Mouse (Mus musculus) hindbrain, embryonic 15.5 days (tissue): ENCODE measurements around the gene Baz2a. TPM values are rescaled to one million over a fixed set of nuclear protein-coding genes. Genes with fewer than 3 reads are reported as not detected.
"Not testable (repeated sequence)": the region's sequence is repeated elsewhere in the genome, so short reads cannot be mapped to it uniquely, and the experiment has no call there.

Experiments
- ATAC-seq: fragments of 200-750 bp; cut with Nextera tagmentation; 2 replicates; pipeline ENCODE4 v1.8.0; 2017; ENCODE audit warnings: low read depth, moderate number of reproducible peaks, moderate TSS enrichment; ENCODE audit not compliant: low FRiP score
- H3K27ac ChIP-seq: fragments of 300-500 bp; sonication (generic); replicated peaks from 2 replicates; pipeline ENCODE4 v1.5.1; 2015; ENCODE audit warnings: mild to moderate bottlenecking, inconsistent platforms
- H3K27me3 ChIP-seq: fragments of 300-500 bp; sonication (generic); 2 replicates; pipeline ENCODE4 v1.6.1; 2015; ENCODE audit warnings: control low read depth, inconsistent platforms
- H3K36me3 ChIP-seq: fragments of 300-500 bp; sonication (generic); 2 replicates; pipeline ENCODE4 v1.6.1; 2015; ENCODE audit warnings: control low read depth, inconsistent platforms
- H3K4me1 ChIP-seq: fragments of 300-500 bp; sonication (generic); replicated peaks from 2 replicates; pipeline ENCODE4 v1.6.1; 2015; ENCODE audit warnings: control low read depth, inconsistent platforms
- H3K4me2 ChIP-seq: fragments of 300-500 bp; sonication (generic); 2 replicates; pipeline ENCODE4 v1.6.1; 2015; ENCODE audit warnings: moderate library complexity, mild to moderate bottlenecking, inconsistent platforms
- H3K4me3 ChIP-seq: fragments of 300-500 bp; sonication (generic); 2 replicates; pipeline ENCODE4 v1.5.1; 2015; ENCODE audit warnings: mild to moderate bottlenecking, inconsistent platforms
- H3K9ac ChIP-seq: fragments of 300-500 bp; sonication (generic); 2 replicates; pipeline ENCODE4 v1.6.1; 2015; ENCODE audit warnings: inconsistent platforms
- H3K9me3 ChIP-seq: fragments of 300-500 bp; sonication (generic); 2 replicates; pipeline ENCODE4 v1.6.1; 2016; ENCODE audit warnings: control low read depth, inconsistent platforms
- WGBS: fragments of 180-500 bp; shearing (Covaris S2); methylation state at CpG from one replicate; pipeline ENCODE4 v1.1.7; 2015; 5-methylcytosine and 5-hydroxymethylcytosine counted together
- polyA plus RNA-seq: library from polyadenylated mRNA; unstranded; fragments of >200 nt; fragmentation: Nextera tagmentation; extraction: Ambion mirVana; gene quantifications from 2 replicates; pipeline ENCODE4 v1.2.1, GENCODE M21; 2015

Gene Baz2a
- polyA plus RNA-seq, 1 experiment from 2014 or later = 8.3 TPM

DNA sequence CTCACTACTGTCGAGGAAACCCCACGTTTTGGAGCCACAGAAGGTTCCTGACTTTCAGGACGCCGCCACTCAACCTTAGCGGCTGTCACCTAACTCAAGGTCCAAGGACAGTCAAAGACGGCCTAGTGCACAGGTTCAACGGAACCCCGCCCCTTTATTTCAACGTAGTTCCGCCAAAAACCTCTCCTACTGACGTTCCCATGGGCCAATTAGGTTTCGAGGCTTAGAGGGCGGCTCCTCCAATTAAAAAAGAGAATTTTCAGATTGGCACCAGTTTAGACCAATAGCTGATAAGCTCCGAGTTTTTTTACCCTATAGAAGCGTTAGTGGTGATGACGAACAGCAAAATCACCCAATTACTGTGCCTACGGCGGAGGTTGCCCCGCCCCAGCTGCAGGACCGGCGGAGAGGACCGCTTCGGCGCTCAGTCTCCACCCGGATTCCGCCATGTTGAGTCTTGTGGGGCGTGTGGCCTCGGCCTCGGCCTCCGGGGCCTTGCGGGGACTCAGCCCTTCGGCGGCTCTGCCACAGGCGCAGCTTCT is 8.4 kb upstream of the Baz2a start, which contains the start of gene Atp5b:
Gene Atp5b, plus strand, starts transcription at position 394 of the 542 bp plus-strand sequence.
- H3K4me2 ChIP-seq = peak within 1 kb of the TSS; percentile 78

DNA sequence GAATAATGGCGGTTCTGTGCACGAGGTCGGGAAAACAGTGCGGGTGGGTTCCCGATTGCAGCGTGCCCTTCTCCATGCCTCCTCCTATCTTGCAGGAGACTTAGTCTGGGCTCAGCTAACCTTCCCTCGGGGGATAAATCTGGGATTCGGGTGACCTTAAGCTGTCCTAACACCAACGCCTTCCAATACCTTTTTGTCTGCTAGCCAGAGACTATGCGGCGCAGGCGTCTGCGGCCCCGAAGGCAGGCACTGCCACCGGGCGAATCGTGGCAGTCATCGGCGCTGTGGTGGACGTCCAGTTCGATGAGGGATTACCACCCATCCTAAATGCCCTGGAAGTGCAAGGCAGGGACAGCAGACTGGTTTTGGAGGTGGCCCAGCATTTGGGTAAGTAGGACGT is 7.7 kb upstream of the Baz2a start:
- ATAC-seq = no peak
- Histone ChIP-seq H3K27ac (peak overlapping the region; percentile 94), H3K4me3 (peak overlapping the region; percentile 75), H3K9me3 (no peaks in the 10 kb centered on the region), H3K36me3 (peaks cover 39% of the 10 kb centered on the region), H3K9ac (peak overlapping the region; percentile 95), H3K27me3 (no peaks in the 10 kb centered on the region), H3K4me1 (peaks cover 27% of the 10 kb centered on the region), H3K4me2 (peak overlapping the region; percentile 78)
- WGBS = under 1% methylated on average over 22 of the region's 22 CpGs

More for the DNA sequence above, 8.4 kb upstream of the Baz2a start, which contains the start of gene Atp5b:
- Histone ChIP-seq H3K9me3 (no peaks in the 10 kb centered on the region), H3K9ac (peak within 1 kb of the TSS; percentile 95), H3K27ac (peak within 1 kb of the TSS; percentile 94), H3K36me3 (peaks cover 33% of the 10 kb centered on the region), H3K4me3 (peak within 1 kb of the TSS; percentile 75), H3K27me3 (no peaks in the 10 kb centered on the region), H3K4me1 (peaks cover 27% of the 10 kb centered on the region)
- WGBS = under 1% methylated on average over 34 of the region's 34 CpGs
- ATAC-seq = peak; percentile 99

DNA sequence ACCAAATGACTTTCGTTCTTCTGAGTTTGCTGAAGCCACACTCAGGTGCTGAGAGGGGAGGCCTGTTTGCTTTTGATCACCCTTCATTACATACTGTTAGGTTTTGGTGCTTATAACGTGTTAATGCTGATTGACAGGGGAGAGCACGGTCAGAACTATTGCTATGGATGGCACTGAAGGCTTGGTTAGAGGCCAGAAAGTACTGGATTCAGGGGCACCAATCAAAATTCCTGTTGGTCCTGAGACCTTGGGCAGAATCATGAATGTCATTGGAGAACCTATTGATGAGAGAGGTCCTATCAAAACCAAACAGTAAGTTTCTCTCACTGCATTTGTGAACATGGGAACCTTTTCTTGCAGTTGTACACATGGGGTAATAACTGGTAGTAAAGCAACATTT is 7.2 kb upstream of the Baz2a start:
- H3K27ac ChIP-seq = peak overlapping the region; percentile 94; the same call in 1 of the 2 replicates
- 5% methylated on average over 3 of the region's 3 CpGs for WGBS
- peak overlapping the region; percentile 95 for H3K9ac ChIP-seq
- H3K4me2 ChIP-seq = peak overlapping the region; percentile 78
- ATAC-seq = no peak
- H3K4me1 ChIP-seq = peaks cover 27% of the 10 kb centered on the region
- no peaks in the 10 kb centered on the region for H3K9me3 ChIP-seq
- H3K4me3 ChIP-seq = peak overlapping the region; percentile 75
- H3K27me3 ChIP-seq = no peaks in the 10 kb centered on the region
- peaks cover 44% of the 10 kb centered on the region for H3K36me3 ChIP-seq

DNA sequence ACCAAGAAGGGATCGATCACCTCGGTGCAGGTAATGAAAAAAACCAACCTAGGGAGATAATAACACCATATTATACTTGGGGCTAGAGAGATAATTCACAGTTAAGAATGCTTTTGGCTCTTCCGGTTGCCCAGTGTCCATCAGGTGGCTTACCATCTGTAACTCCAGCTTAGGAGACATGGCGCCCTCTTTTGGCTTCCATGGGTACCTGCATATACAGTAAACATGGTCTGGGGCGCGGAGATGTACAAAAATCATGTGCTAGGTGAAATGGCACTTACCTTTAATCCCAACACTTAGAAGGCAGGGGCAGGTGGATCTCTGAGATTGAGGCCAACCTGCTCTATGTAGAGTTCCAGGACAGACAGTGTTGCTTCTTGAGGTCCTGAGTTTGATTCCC is 5.0 kb upstream of the Baz2a start:
- no peak overlapping the region for H3K27ac ChIP-seq
- no peaks in the 10 kb centered on the region for H3K27me3 ChIP-seq
- peaks cover 61% of the 10 kb centered on the region for H3K36me3 ChIP-seq
- WGBS = 83% methylated on average over 6 of the region's 6 CpGs
- H3K9me3 ChIP-seq = no peaks in the 10 kb centered on the region
- H3K4me1 ChIP-seq = peaks cover 35% of the 10 kb centered on the region
- no peak overlapping the region for H3K9ac ChIP-seq
- ATAC-seq = no peak
- H3K4me3 ChIP-seq = no peak overlapping the region
- no peak overlapping the region for H3K4me2 ChIP-seq

DNA sequence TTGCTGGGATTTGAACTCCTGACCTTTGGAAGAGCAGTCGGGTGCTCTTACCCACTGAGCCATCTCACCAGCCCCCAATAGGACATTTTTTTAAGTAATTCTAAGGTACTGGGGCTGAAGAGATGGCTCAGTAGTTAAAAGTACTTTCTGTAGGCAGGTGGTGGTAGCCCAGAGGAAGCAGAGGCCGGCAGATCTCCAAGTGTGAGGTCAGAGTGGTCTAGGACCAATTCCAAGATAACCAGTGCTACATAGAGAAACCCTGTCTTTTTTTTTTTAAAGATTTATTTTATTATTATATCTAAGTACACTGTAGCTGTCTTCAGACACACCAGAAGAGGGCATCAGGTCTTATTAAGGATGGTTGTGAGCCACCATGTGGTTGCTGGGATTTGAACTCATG is 4.2 kb upstream of the Baz2a start:
- H3K4me1 ChIP-seq = peaks cover 38% of the 10 kb centered on the region
- H3K9ac ChIP-seq, H3K27me3 ChIP-seq, H3K4me2 ChIP-seq, ATAC-seq, H3K9me3 ChIP-seq, H3K27ac ChIP-seq, H3K4me3 ChIP-seq: not testable (repeated sequence)
- peaks cover 61% of the 10 kb centered on the region for H3K36me3 ChIP-seq
- 92% methylated on average over 2 of the region's 2 CpGs for WGBS

DNA sequence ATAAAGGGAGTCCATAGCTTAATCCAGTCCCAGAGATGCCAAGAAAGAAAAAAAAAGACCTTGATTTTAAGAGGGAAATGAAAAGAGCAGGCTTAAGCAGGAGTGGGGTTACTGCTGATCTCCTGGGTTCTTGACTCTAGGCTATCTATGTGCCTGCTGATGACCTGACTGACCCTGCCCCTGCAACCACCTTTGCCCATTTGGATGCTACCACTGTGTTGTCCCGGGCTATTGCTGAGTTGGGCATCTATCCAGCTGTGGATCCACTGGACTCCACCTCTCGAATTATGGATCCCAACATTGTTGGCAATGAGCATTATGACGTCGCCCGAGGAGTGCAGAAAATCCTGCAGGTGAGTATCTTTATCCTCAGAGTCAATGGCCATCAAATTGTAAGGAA is 3.2 kb upstream of the Baz2a start:
- H3K4me1 ChIP-seq = peaks cover 39% of the 10 kb centered on the region
- no peak overlapping the region for H3K9ac ChIP-seq
- H3K9me3 ChIP-seq = no peaks in the 10 kb centered on the region
- ATAC-seq = no peak
- H3K27me3 ChIP-seq = no peaks in the 10 kb centered on the region
- no peak overlapping the region for H3K4me2 ChIP-seq
- H3K27ac ChIP-seq = no peak overlapping the region
- no peak overlapping the region for H3K4me3 ChIP-seq
- H3K36me3 ChIP-seq = peaks cover 61% of the 10 kb centered on the region
- WGBS = 94% methylated on average over 5 of the region's 5 CpGs

DNA sequence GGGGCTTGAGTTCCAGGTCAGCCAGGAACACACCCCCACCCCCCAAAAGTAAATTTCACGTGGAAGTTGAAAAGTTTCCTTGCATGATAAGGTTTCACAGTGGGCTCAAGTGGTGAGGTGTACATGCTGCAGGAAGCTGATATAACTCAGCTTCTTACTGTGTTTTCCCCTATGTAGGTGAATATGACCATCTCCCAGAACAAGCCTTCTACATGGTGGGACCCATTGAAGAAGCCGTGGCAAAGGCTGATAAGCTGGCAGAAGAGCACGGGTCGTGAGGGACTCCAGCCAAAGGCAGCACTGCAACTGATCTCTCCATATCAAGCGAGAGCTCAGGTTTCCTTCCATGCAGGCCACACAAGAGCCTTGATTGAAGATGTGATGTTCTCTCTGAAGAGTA is 1.5 kb upstream of the Baz2a start:
- Histone ChIP-seq H3K4me3 (no peak overlapping the region), H3K36me3 (peaks cover 59% of the 10 kb centered on the region), H3K9ac (no peak overlapping the region), H3K27ac (no peak overlapping the region), H3K4me2 (no peak overlapping the region), H3K27me3 (no peaks in the 10 kb centered on the region), H3K4me1 (peaks cover 49% of the 10 kb centered on the region), H3K9me3 (no peaks in the 10 kb centered on the region)
- 76% methylated on average over 5 of the region's 5 CpGs for WGBS
- no peak for ATAC-seq

DNA sequence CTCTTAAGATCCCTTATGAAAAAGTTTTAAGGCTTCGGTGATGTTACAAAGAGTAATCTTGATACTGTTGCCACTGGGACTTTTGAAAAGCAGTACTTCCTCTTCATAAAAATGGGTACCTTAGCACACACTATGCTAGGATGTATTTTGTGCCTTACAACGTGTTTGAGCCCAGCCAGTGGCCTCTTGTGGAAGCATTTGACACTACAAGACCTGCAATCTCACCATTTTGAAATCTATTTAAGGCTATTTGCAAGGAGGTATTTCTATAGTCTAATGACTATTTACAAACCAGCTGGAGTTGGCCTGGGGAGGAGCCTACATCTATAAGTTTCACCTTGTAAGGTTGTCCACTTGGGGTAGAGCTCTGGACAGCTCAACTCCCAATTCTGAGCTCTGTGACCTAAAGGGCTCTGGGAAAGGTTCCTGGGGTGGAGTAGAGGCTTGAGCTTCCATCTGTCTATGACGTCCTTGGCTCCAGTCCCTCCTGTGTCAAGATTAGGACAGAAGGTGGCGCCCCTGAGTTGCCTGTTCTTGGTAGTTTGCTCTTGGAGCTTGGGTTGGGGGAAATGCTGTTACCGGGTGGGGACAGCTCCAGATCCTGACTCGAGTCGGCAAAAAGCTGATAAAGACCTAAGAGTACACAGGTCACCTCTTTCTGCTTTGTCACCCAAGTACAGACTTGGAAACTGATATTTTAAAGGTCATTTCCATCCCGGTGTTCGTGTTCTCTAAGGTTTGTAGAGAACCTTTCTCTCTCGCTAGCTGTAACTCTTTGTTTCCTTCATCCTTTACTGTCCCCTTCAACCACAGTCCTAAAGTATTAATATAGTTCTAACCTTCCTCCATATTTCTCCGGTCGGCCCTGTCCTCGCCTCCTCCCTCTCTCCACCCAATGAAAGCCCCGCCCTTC is 470 bp upstream of the Baz2a start:
- Histone ChIP-seq H3K36me3 (peaks cover 49% of the 10 kb centered on the region), H3K27me3 (no peaks in the 10 kb centered on the region), H3K4me2 (peak overlapping the region; percentile 91), H3K9ac (peak overlapping the region; percentile 84), H3K9me3 (no peaks in the 10 kb centered on the region), H3K4me3 (peak overlapping the region; percentile 82), H3K27ac (peak overlapping the region; percentile 86), H3K4me1 (peaks cover 43% of the 10 kb centered on the region)
- peak; percentile 24 for ATAC-seq
- WGBS = 8% methylated on average over 14 of the region's 14 CpGs

DNA sequence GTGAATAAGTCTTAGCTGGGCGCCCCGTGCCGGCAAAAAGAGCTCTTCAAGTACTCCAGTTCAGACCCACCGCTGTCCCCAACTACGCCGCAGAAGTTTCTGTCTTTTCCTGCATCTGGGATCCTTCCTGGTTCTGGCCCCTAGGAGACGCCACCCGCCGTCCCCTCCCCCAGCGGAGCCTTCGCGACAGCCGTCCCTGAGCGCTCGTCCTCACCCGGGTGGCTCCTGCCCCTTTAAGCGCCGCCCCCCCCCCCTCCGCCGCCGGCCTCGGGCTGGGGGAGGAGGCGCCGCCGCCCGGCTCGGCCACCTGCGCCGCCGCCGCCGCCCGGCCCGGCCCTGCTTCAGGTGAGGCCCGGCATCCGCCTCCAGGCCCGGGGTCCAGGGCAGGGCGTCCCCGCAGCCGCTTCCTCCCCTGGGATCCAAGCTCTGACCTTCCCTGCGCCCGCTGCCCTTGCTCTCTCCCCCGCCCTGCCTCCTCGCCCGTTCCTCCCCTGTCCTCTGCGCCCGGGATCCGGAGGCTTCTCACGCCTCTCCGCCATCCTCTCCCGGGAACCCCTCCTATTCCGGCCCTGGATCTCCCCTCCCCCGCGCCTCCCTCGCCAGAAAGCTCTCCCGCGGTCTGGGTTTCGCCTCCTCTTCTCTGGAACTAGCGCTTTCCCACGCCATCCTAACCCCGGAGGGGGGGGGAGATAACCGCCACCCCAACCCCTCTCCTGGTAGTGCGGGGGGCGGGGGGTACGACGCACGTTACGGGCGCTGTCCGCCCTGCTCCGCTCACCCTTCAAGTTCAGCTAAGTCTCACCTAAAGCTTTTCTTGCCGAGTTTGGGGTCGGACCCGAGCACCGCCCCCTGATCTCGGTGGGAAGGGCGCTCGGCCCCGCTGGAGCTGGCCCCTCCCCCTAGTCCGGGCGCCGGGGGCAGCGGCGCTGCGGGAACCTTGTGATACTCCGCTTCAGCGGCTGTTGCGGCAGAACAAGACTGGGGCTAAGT is 1.4 kb downstream of the Baz2a start:
- peak overlapping the region; percentile 86 for H3K27ac ChIP-seq
- no peaks in the 10 kb centered on the region for H3K27me3 ChIP-seq
- peak; percentile 55 for ATAC-seq
- H3K36me3 ChIP-seq = peaks cover 31% of the 10 kb centered on the region
- peak overlapping the region; percentile 82 for H3K4me3 ChIP-seq
- WGBS = under 1% methylated on average over 69 of the region's 88 CpGs
- H3K9ac ChIP-seq = peak overlapping the region; percentile 84
- peaks cover 45% of the 10 kb centered on the region for H3K4me1 ChIP-seq
- H3K4me2 ChIP-seq = peak overlapping the region; percentile 91
- H3K9me3 ChIP-seq = no peaks in the 10 kb centered on the region

DNA sequence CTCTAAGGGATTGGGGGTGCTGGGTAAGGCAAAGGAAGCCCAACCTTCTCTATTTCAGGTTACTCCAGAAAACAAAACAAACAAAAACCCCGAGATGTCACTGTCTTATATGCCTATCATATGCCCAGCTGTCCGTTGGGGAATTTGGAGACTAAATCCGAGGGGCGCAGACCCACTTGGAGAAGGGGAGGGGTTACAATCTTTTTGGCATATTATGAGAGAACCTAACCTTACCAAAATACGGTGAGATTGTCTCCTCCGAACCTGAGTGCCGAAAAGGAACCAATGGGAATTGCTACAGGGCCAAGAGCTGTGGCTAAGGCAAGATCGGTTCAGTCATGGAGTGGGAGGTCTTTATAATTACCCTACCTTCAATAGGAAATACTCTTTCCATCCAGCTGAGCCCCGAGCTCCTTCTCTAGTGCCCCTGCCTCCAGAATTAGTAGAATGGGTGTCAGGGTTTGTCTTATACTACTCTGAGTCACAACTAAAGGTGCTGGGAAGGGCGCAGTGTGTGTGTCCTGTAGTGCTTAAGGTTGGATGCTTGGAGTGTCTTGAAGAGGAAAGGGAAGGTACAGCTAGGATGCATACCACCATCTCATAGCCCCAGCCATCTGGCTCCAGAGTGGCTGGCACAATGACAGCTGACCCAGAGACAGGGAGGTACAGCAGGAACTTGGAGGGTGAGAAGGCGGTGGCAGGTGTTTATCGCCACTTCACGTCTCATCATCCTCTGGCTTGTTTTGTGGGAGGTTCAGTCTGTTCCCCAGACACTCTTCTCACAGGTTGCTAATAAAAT is 2.3 kb downstream of the Baz2a start:
- no peaks in the 10 kb centered on the region for H3K9me3 ChIP-seq
- H3K27me3 ChIP-seq = no peaks in the 10 kb centered on the region
- ATAC-seq = no peak
- H3K4me1 ChIP-seq = peaks cover 54% of the 10 kb centered on the region
- peak overlapping the region; percentile 84; the same call in 1 of the 2 replicates for H3K9ac ChIP-seq
- WGBS = 22% methylated on average over 13 of the region's 13 CpGs
- H3K4me2 ChIP-seq = peak overlapping the region; percentile 91
- H3K27ac ChIP-seq = peak overlapping the region; percentile 86
- peaks cover 22% of the 10 kb centered on the region for H3K36me3 ChIP-seq
- peak overlapping the region; percentile 82 for H3K4me3 ChIP-seq
